Mouse (Mus musculus): Measurements from ENCODE around the gene Mfap3l. TPM values are rescaled to one million over a fixed set of nuclear protein-coding genes. Genes with fewer than 3 reads are reported as not detected.
"Not testable (repeated sequence)": the region's sequence is repeated elsewhere in the genome, so short reads cannot be mapped to it uniquely, and the experiment has no call there.

Mfap3l gene
- 1.1 and 1.3 TPM in 2 replicates for polyA plus RNA-seq (2015; fragmentation: Nextera tagmentation; extraction: Ambion mirVana)

- no peaks in the 10 kb centered on the region for H3K9me3 ChIP-seq
- peak within 1 kb of the TSS; percentile 94 for H3K4me2 ChIP-seq (replicated peaks)
- H3K4me1 ChIP-seq = peaks cover 14% of the 10 kb centered on the region
- no peaks in the 10 kb centered on the region for H3K36me3 ChIP-seq
- under 1% methylated on average over 60 of the region's 60 CpGs for WGBS
- peak within 1 kb of the TSS; percentile 70 for H3K4me3 ChIP-seq
- ATAC-seq (replicated peaks) = peak; percentile 98
- H3K27ac ChIP-seq (replicated peaks) = peak within 1 kb of the TSS; percentile 72
- H3K9ac ChIP-seq (replicated peaks) = peak within 1 kb of the TSS; percentile 63
- H3K27me3 ChIP-seq = 0 out of 2 replicates have a peak, but pooled peaks cover 6% of the 10 kb centered on the region
Observed at GRCm38 (mm10) chr8:60632250-60632932, at the start of gene Mfap3l. TSS of gene Mfap3l (plus strand) at chr8:60632827.

- no peak overlapping the region for H3K9ac ChIP-seq (replicated peaks)
- WGBS = 86% methylated on average over 2 of the region's 2 CpGs
- no peak for ATAC-seq (replicated peaks)
Observed at GRCm38 (mm10) chr8:60583369-60583768, 49.3 kb upstream of the Mfap3l start.

GRCm38 (mm10) chr8:60591352-60592105, 41.1 kb upstream of the Mfap3l start:
- H3K9me3 ChIP-seq; H3K27me3 ChIP-seq; H3K4me3 ChIP-seq; H3K9ac ChIP-seq (replicated peaks); H3K4me1 ChIP-seq; ATAC-seq (replicated peaks); H3K36me3 ChIP-seq; H3K27ac ChIP-seq (replicated peaks); H3K4me2 ChIP-seq (replicated peaks): not testable (repeated sequence)
- WGBS = 91% methylated on average over 29 of the region's 29 CpGs

More at GRCm38 (mm10) chr8:60583369-60583768, 49.3 kb upstream of the Mfap3l start:
- H3K4me2 ChIP-seq (replicated peaks) = no peak overlapping the region
- H3K36me3 ChIP-seq = no peaks in the 10 kb centered on the region
- no peaks in the 10 kb centered on the region for H3K9me3 ChIP-seq
- H3K27me3 ChIP-seq = no peaks in the 10 kb centered on the region
- no peak overlapping the region for H3K27ac ChIP-seq (replicated peaks)
- H3K4me3 ChIP-seq = no peak overlapping the region
- no peaks in the 10 kb centered on the region for H3K4me1 ChIP-seq

- 66% methylated on average over 3 of the region's 3 CpGs for WGBS
- H3K9ac ChIP-seq (replicated peaks) = no peak overlapping the region
- H3K27ac ChIP-seq (replicated peaks) = no peak overlapping the region
- H3K36me3 ChIP-seq = no peaks in the 10 kb centered on the region
- H3K9me3 ChIP-seq = no peaks in the 10 kb centered on the region
- H3K4me2 ChIP-seq (replicated peaks) = no peak overlapping the region
- no peaks in the 10 kb centered on the region for H3K27me3 ChIP-seq
- no peak for ATAC-seq (replicated peaks)
- no peaks in the 10 kb centered on the region for H3K4me1 ChIP-seq
- no peak overlapping the region for H3K4me3 ChIP-seq
Observed at GRCm38 (mm10) chr8:60594761-60595160, 37.9 kb upstream of the Mfap3l start.

GRCm38 (mm10) chr8:60611580-60612111, 21.0 kb upstream of the Mfap3l start:
- Histone ChIP-seq H3K9me3 (no peaks in the 10 kb centered on the region), H3K36me3 (no peaks in the 10 kb centered on the region), H3K9ac (replicated peaks) (no peak overlapping the region), H3K4me1 (no peaks in the 10 kb centered on the region), H3K27ac (replicated peaks) (no peak overlapping the region), H3K4me3 (no peak overlapping the region), H3K4me2 (replicated peaks) (no peak overlapping the region), H3K27me3 (no peaks in the 10 kb centered on the region)
- no peak for ATAC-seq (replicated peaks)

GRCm38 (mm10) chr8:60616928-60617327, 15.7 kb upstream of the Mfap3l start:
- WGBS = 39% methylated on average over 2 of the region's 2 CpGs
- Histone ChIP-seq H3K4me2 (replicated peaks) (no peak overlapping the region), H3K9ac (replicated peaks) (no peak overlapping the region)

GRCm38 (mm10) chr8:60621561-60621960, 11.1 kb upstream of the Mfap3l start:
- Histone ChIP-seq H3K36me3 (no peaks in the 10 kb centered on the region), H3K27me3 (no peaks in the 10 kb centered on the region), H3K9ac (replicated peaks) (no peak overlapping the region), H3K4me3 (no peak overlapping the region), H3K4me2 (replicated peaks) (no peak overlapping the region), H3K9me3 (no peaks in the 10 kb centered on the region), H3K4me1 (no peaks in the 10 kb centered on the region), H3K27ac (replicated peaks) (no peak overlapping the region)
- ATAC-seq (replicated peaks) = no peak
- WGBS = 58% methylated on average over 4 of the region's 4 CpGs

More at GRCm38 (mm10) chr8:60616928-60617327, 15.7 kb upstream of the Mfap3l start:
- no peak; the same call in 1 of the 2 replicates for ATAC-seq (replicated peaks)
- H3K4me1 ChIP-seq = no peaks in the 10 kb centered on the region
- no peaks in the 10 kb centered on the region for H3K27me3 ChIP-seq
- H3K36me3 ChIP-seq = no peaks in the 10 kb centered on the region
- H3K4me3 ChIP-seq = no peak overlapping the region
- H3K9me3 ChIP-seq = no peaks in the 10 kb centered on the region
- no peak overlapping the region for H3K27ac ChIP-seq (replicated peaks)

GRCm38 (mm10) chr8:60622056-60622455, 10.6 kb upstream of the Mfap3l start:
- Histone ChIP-seq H3K9ac (replicated peaks) (no peak overlapping the region), H3K4me2 (replicated peaks) (no peak overlapping the region), H3K9me3 (no peaks in the 10 kb centered on the region), H3K27ac (replicated peaks) (no peak overlapping the region), H3K27me3 (no peaks in the 10 kb centered on the region), H3K36me3 (no peaks in the 10 kb centered on the region), H3K4me1 (no peaks in the 10 kb centered on the region), H3K4me3 (no peak overlapping the region)
- WGBS = 95% methylated on average over 12 of the region's 12 CpGs
- no peak for ATAC-seq (replicated peaks)

- no peaks in the 10 kb centered on the region for H3K9me3 ChIP-seq
- no peaks in the 10 kb centered on the region for H3K36me3 ChIP-seq
- H3K4me3 ChIP-seq = no peak overlapping the region
- WGBS = 86% methylated on average over 1 of the region's 1 CpGs
- H3K9ac ChIP-seq (replicated peaks) = no peak overlapping the region
- H3K27ac ChIP-seq (replicated peaks) = no peak overlapping the region
- no peak overlapping the region for H3K4me2 ChIP-seq (replicated peaks)
- H3K4me1 ChIP-seq = no peaks in the 10 kb centered on the region
- H3K27me3 ChIP-seq = no peaks in the 10 kb centered on the region
- no peak for ATAC-seq (replicated peaks)
Observed at GRCm38 (mm10) chr8:60623438-60623837, 9.2 kb upstream of the Mfap3l start.

- H3K4me3 ChIP-seq = no peak overlapping the region
- H3K36me3 ChIP-seq = no peaks in the 10 kb centered on the region
- H3K9me3 ChIP-seq = no peaks in the 10 kb centered on the region
- H3K4me1 ChIP-seq = no peaks in the 10 kb centered on the region
- no peak overlapping the region for H3K4me2 ChIP-seq (replicated peaks)
- no peak overlapping the region for H3K9ac ChIP-seq (replicated peaks)
- WGBS = 89% methylated on average over 7 of the region's 7 CpGs
- H3K27ac ChIP-seq (replicated peaks) = no peak overlapping the region
- H3K27me3 ChIP-seq = no peaks in the 10 kb centered on the region
- ATAC-seq (replicated peaks) = no peak
Observed at GRCm38 (mm10) chr8:60624722-60625121, 7.9 kb upstream of the Mfap3l start.

GRCm38 (mm10) chr8:60627937-60628336, 4.7 kb upstream of the Mfap3l start:
- Histone ChIP-seq H3K4me1 (peaks cover 7% of the 10 kb centered on the region), H3K9me3 (no peaks in the 10 kb centered on the region), H3K4me3 (no peak overlapping the region), H3K9ac (replicated peaks) (no peak overlapping the region), H3K4me2 (replicated peaks) (no peak overlapping the region), H3K27me3 (0 out of 2 replicates have a peak, but pooled peaks cover 6% of the 10 kb centered on the region), H3K27ac (replicated peaks) (no peak overlapping the region), H3K36me3 (no peaks in the 10 kb centered on the region)
- 56% methylated on average over 3 of the region's 3 CpGs for WGBS
- ATAC-seq (replicated peaks) = no peak

- WGBS = 43% methylated on average over 4 of the region's 4 CpGs
- Histone ChIP-seq H3K4me3 (no peak overlapping the region), H3K27ac (replicated peaks) (no peak overlapping the region), H3K36me3 (no peaks in the 10 kb centered on the region), H3K27me3 (0 out of 2 replicates have a peak, but pooled peaks cover 6% of the 10 kb centered on the region), H3K9me3 (no peaks in the 10 kb centered on the region), H3K9ac (replicated peaks) (no peak overlapping the region), H3K4me1 (peaks cover 14% of the 10 kb centered on the region), H3K4me2 (replicated peaks) (no peak overlapping the region)
- ATAC-seq (replicated peaks) = no peak
Observed at GRCm38 (mm10) chr8:60629059-60629458, 3.6 kb upstream of the Mfap3l start.
